Mouse (Mus musculus) intestine, embryonic 16.5 days (tissue): ENCODE results near the gene Tmem191c. TPM values are rescaled to one million over a fixed set of nuclear protein-coding genes. Genes with fewer than 3 reads are reported as not detected.

Source experiments
- ATAC-seq: fragments of 200-750 bp; cut with Nextera tagmentation; 2 replicates; pipeline ENCODE4 v1.8.0; 2017; ENCODE audit warnings: moderate TSS enrichment, moderate library complexity
- H3K27ac ChIP-seq: fragments of 300-500 bp; sonication (generic); 2 replicates; pipeline ENCODE4 v1.5.1; 2014; ENCODE audit warnings: mild to moderate bottlenecking, low read length
- H3K27me3 ChIP-seq: fragments of 300-500 bp; sonication (generic); replicated peaks from 2 replicates; pipeline ENCODE4 v1.6.1; 2014; ENCODE audit warnings: low read length, control low read depth, mixed read lengths; ENCODE audit not compliant: control insufficient read depth, insufficient read depth
- H3K36me3 ChIP-seq: fragments of 300-500 bp; sonication (generic); 2 replicates; pipeline ENCODE4 v1.6.1; 2014; ENCODE audit warnings: low read length, control low read depth; ENCODE audit not compliant: control insufficient read depth, insufficient read depth
- H3K4me1 ChIP-seq: fragments of 300-500 bp; sonication (generic); 2 replicates; pipeline ENCODE4 v1.6.1; 2014; ENCODE audit warnings: low read length, control low read depth, mixed read lengths; ENCODE audit not compliant: control insufficient read depth, insufficient read depth
- H3K4me2 ChIP-seq: fragments of 300-500 bp; sonication (generic); 2 replicates; pipeline ENCODE4 v1.6.1; 2014; ENCODE audit warnings: low read depth, low read length, control low read depth
- H3K4me3 ChIP-seq: fragments of 300-500 bp; sonication (generic); 2 replicates; pipeline ENCODE4 v1.5.1; 2014; ENCODE audit warnings: mild to moderate bottlenecking, low read length
- H3K9ac ChIP-seq: fragments of 300-500 bp; sonication (generic); 2 replicates; pipeline ENCODE4 v1.6.1; 2014; ENCODE audit warnings: low read depth, low read length
- H3K9me3 ChIP-seq: fragments of 300-500 bp; sonication (generic); 2 replicates; pipeline ENCODE4 v1.6.1; 2016; ENCODE audit warnings: low read length, control low read depth; ENCODE audit not compliant: control insufficient read depth
- WGBS: fragments of 180-500 bp; shearing (Covaris S2); extraction: QIAGEN DNeasy Blood & Tissue Kit; methylation state at CpG from one replicate; pipeline ENCODE4 v1.1.7; 2014; 5-methylcytosine and 5-hydroxymethylcytosine counted together
- polyA plus RNA-seq: library from polyadenylated mRNA; unstranded; fragments of >200 nt; fragmentation: Nextera tagmentation; extraction: Ambion mirVana; gene quantifications from 2 replicates; pipeline ENCODE4 v1.2.1, GENCODE M21; 2015

Gene Tmem191c
- polyA plus RNA-seq, 1 experiment from 2014 or later: 15.2 TPM

DNA sequence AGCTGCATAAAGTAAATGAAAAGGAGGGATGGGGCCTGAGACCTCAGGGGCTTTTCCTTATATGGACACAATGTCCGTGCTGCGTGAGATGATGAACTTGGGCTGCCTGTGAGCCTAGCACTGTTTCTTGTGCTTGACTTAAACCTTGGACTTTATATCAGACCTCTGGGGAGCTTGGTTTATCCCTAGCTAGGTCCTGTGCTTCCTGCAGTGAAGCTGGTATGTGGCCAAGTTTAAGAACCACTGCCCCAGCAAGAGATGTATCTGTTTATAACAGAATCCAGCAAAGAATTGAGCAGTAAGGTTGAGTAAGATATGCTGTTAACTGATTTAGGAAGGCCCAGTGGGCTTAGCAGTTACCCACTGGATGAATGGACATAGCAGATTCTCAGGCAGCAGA is 36.5 kb upstream of the Tmem191c start:
- H3K9me3 ChIP-seq: no peaks in the 10 kb centered on the region
- H3K36me3 ChIP-seq: no peaks in the 10 kb centered on the region
- peak overlapping the region; percentile 24; the same call in 1 of the 2 replicates for H3K27ac ChIP-seq
- H3K27me3 ChIP-seq: no peaks in the 10 kb centered on the region
- H3K9ac ChIP-seq: no peak overlapping the region
- ATAC-seq: no peak
- 47% methylated on average over 2 of the region's 2 CpGs for WGBS
- H3K4me1 ChIP-seq: peaks cover 55% of the 10 kb centered on the region
- no peak overlapping the region for H3K4me2 ChIP-seq
- no peak overlapping the region for H3K4me3 ChIP-seq

GRCm38 (mm10) chr16:17243731-17244130 is 32.1 kb upstream of the Tmem191c start:
- WGBS: 29% methylated on average over 1 of the region's 1 CpGs
- Histone ChIP-seq H3K9me3 (no peaks in the 10 kb centered on the region), H3K27ac (peak overlapping the region; percentile 25; the same call in 1 of the 2 replicates), H3K4me1 (peaks cover 33% of the 10 kb centered on the region), H3K36me3 (no peaks in the 10 kb centered on the region), H3K4me3 (no peak overlapping the region), H3K27me3 (no peaks in the 10 kb centered on the region), H3K4me2 (0 out of 2 replicates have a peak overlapping the region, but pooled peaks have one; percentile 28), H3K9ac (no peak overlapping the region; the same call in 1 of the 2 replicates)
- peak; percentile 89 for ATAC-seq

DNA sequence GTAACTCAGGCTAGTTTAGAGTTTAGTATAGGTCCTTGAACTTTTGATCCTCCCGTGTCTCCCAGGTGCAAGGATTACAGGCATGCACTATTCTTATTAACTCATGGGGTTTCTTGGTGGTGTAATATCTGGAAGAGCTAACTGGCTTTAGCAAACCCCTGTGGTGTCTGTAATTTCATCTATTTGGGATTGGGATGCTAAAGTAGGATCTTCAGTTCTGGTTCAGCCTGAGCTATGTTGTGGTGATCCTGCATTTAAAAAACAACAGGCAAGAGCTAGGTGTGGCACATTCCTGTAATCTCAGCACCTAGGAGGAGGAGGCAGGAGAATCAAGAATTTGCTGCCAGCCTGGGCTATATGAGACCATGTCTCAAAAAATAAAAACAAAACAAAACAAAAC is 30.9 kb upstream of the Tmem191c start:
- Histone ChIP-seq H3K27me3 (no peaks in the 10 kb centered on the region), H3K4me3 (no peak overlapping the region), H3K27ac (no peak overlapping the region), H3K36me3 (no peaks in the 10 kb centered on the region), H3K4me1 (peaks cover 21% of the 10 kb centered on the region), H3K9ac (no peak overlapping the region), H3K4me2 (no peak overlapping the region), H3K9me3 (no peaks in the 10 kb centered on the region)
- no peak for ATAC-seq
- WGBS: 48% methylated on average over 1 of the region's 1 CpGs

GRCm38 (mm10) chr16:17247727-17248126 is 28.1 kb upstream of the Tmem191c start:
- Histone ChIP-seq H3K27me3 (no peaks in the 10 kb centered on the region), H3K27ac (no peak overlapping the region), H3K4me2 (no peak overlapping the region), H3K4me1 (peaks cover 37% of the 10 kb centered on the region), H3K9ac (no peak overlapping the region), H3K9me3 (no peaks in the 10 kb centered on the region), H3K4me3 (no peak overlapping the region), H3K36me3 (no peaks in the 10 kb centered on the region)
- ATAC-seq: no peak
- 61% methylated on average over 4 of the region's 4 CpGs for WGBS

DNA sequence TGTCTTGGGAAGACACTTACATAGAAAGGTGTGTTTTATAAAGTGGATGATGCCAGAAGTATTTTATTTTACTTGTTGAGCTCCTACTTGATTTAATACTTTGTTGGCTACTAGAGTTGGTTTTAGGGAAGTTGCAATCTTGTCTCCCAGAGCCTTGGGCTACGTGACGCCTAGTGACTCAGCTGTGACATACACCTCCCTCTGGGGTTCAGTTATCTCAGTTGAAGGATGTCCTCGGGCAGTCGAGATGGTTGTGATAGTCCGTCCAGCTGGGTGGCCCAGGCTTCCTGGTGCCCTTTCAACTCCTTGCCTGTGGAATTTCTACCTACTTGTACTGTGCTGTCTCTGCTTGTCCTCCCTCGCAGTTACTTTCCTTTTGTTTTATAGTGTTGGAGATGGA is 26.7 kb upstream of the Tmem191c start:
- no peak overlapping the region for H3K4me3 ChIP-seq
- WGBS: 42% methylated on average over 6 of the region's 6 CpGs
- H3K36me3 ChIP-seq: no peaks in the 10 kb centered on the region
- no peak overlapping the region for H3K27ac ChIP-seq
- no peaks in the 10 kb centered on the region for H3K27me3 ChIP-seq
- no peaks in the 10 kb centered on the region for H3K9me3 ChIP-seq
- peak; percentile 61 for ATAC-seq
- H3K9ac ChIP-seq: no peak overlapping the region
- peaks cover 40% of the 10 kb centered on the region for H3K4me1 ChIP-seq
- no peak overlapping the region for H3K4me2 ChIP-seq

DNA sequence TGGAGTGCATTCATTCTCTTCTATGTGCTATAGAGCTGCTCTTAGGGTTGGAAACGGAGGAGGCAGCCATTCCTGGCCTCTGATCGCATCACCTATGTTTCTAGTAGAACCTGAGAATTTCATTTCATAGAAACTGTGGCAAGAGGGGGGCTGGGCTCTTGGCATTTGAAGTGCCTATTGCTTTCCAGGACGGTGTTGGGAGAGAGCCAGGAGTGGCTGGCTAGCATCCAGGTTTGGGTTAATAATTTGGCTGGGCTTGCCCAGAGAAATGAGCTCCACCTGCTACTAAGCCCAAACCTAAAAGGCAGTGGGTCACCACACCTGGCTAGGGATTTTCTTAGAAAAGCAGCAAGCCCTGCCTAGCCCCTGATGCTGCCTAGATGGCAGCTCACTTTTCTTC is 24.3 kb upstream of the Tmem191c start:
- ATAC-seq: peak; percentile 25
- no peaks in the 10 kb centered on the region for H3K36me3 ChIP-seq
- no peak overlapping the region for H3K4me2 ChIP-seq
- no peak overlapping the region for H3K27ac ChIP-seq
- no peak overlapping the region for H3K9ac ChIP-seq
- WGBS: 55% methylated on average over 3 of the region's 3 CpGs
- no peaks in the 10 kb centered on the region for H3K27me3 ChIP-seq
- peaks cover 42% of the 10 kb centered on the region for H3K4me1 ChIP-seq
- no peak overlapping the region for H3K4me3 ChIP-seq
- no peaks in the 10 kb centered on the region for H3K9me3 ChIP-seq

DNA sequence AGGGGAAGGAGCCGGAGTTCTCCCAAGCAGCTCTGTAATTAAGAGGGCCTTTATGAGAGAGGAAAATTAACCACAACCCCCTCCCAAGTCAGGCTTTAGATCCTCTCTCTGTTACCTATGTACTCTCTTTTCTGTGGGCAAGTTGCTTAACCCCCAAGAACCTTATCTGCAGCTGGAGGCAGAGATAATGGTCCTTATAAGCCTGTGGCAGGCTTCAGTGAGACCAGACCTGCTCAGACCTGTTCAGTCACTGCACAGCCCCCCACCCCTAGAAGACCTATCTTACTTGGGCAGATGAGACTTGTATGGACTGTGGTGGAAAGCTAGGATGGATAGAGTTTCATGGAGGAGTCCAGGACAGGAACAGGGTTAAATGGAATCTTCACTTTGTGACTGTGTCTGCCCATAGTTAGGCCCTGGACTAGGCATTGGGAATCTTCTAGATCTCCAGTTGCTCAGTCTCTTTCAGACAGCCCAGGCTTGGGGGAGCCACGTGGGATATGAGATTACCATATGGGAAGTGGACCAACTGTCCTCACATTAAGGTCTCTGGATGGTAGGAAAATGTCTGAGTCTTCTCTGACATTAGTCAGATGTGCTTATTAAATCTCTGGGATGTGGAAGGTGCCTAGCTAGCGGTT is 23.7 kb upstream of the Tmem191c start:
- H3K4me3 ChIP-seq: no peak overlapping the region
- H3K27ac ChIP-seq: no peak overlapping the region
- H3K4me2 ChIP-seq: no peak overlapping the region
- no peaks in the 10 kb centered on the region for H3K9me3 ChIP-seq
- peaks cover 41% of the 10 kb centered on the region for H3K4me1 ChIP-seq
- no peaks in the 10 kb centered on the region for H3K27me3 ChIP-seq
- no peaks in the 10 kb centered on the region for H3K36me3 ChIP-seq
- WGBS: 63% methylated on average over 3 of the region's 3 CpGs
- no peak overlapping the region for H3K9ac ChIP-seq
- peak; percentile 36; the same call in 1 of the 2 replicates for ATAC-seq

- 56% methylated on average over 7 of the region's 7 CpGs for WGBS
- no peak overlapping the region for H3K27ac ChIP-seq
- H3K9ac ChIP-seq: no peak overlapping the region
- no peak overlapping the region for H3K4me2 ChIP-seq
- peaks cover 35% of the 10 kb centered on the region for H3K4me1 ChIP-seq
- no peak overlapping the region for H3K4me3 ChIP-seq
- ATAC-seq: no peak
- H3K27me3 ChIP-seq: no peaks in the 10 kb centered on the region
- no peaks in the 10 kb centered on the region for H3K9me3 ChIP-seq
- peaks cover 5% of the 10 kb centered on the region; the same call in 1 of the 2 replicates for H3K36me3 ChIP-seq
These were observed 23.0 kb upstream of the Tmem191c start for GRCm38 (mm10) chr16:17252841-17253240.

- ATAC-seq: no peak
These were observed 21.8 kb upstream of the Tmem191c start for GRCm38 (mm10) chr16:17254005-17254597.

More at GRCm38 (mm10) chr16:17254005-17254597, 21.8 kb upstream of the Tmem191c start:
- H3K9me3 ChIP-seq: no peaks in the 10 kb centered on the region
- no peak overlapping the region for H3K4me2 ChIP-seq
- H3K36me3 ChIP-seq: peaks cover 12% of the 10 kb centered on the region
- no peaks in the 10 kb centered on the region for H3K27me3 ChIP-seq
- no peak overlapping the region for H3K27ac ChIP-seq
- no peak overlapping the region for H3K9ac ChIP-seq
- H3K4me1 ChIP-seq: peaks cover 34% of the 10 kb centered on the region
- no peak overlapping the region for H3K4me3 ChIP-seq
- WGBS: 34% methylated on average over 4 of the region's 4 CpGs
